In the genomic region with DNA sequence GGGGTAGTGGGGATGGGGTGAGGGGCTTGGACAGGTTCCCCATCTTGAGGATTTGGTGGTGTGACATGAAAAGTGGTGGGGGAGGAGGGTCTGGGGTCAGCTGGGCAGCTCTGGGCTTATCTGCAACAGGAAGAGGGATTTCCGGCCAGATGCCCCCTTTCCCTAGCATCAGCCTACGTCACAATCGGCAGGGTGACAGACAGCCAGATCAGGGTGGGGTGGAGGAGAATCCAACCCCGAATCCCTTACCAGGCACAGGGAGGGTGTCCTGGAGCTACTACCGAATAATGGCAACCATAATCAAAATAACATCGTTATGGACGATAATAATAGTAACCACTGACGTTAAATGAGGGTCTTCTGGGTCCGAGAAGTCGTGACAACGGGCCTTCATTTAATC, we compare ENCODE assay signal across 31 mouse cellular contexts. TPM values are rescaled to one million over a fixed set of nuclear protein-coding genes. Genes with fewer than 3 reads are reported as not detected.
A peak's percentile ranks its signal among the peaks of the same experiment; 100 is the strongest.
DNase-seq lines count a peak whose midpoint lies in the region; ATAC-seq and TF ChIP-seq lines count a peak whose summit lies in the region.
"Had no signal": no experiment of that assay in that cellular context is flagged by ENCODE, and none has a peak within 500 bp of the region (broad histone marks: within the 10 kb centered on the region; RNA-seq: fewer than 3 reads in every experiment).

No protein-coding gene starts in this region.

- peaks cover 52% of the 10 kb centered on the region for H3K27me3 ChIP-seq in heart, embryonic 10.5 days (ENCODE audit: insufficient read depth, poor library complexity, severe bottlenecking)
- peaks cover 73% of the 10 kb centered on the region for H3K27me3 ChIP-seq in hindbrain, embryonic 10.5 days (ENCODE audit: insufficient read depth, poor library complexity, severe bottlenecking)
- H3K27me3 ChIP-seq in hindbrain, embryonic 12.5 days: peaks cover 74% of the 10 kb centered on the region
- H3K27me3 ChIP-seq in testis, adult 2 months (ENCODE audit: control insufficient read depth, insufficient read depth, low read length): no peaks in the 10 kb centered on the region
- H3K27me3 ChIP-seq in kidney, embryonic 15.5 days: peaks cover 53% of the 10 kb centered on the region

- no peak for TF ChIP-seq POLR2A in testis, adult 2 months (IDR thresholded peaks at IDR 0.05; ENCODE audit: control insufficient read depth, low read depth, low read length)

- no peak for TF ChIP-seq CTCF in testis, adult 2 months (IDR thresholded peaks at IDR 0.05; ENCODE audit: control insufficient read depth, insufficient read depth, insufficient replicate concordance, low read depth, low read length)

- DNase-seq in heart, embryonic 10.5 days (ENCODE audit: low spot score): peak; percentile 83
- no peak for DNase-seq in heart, adult 8-10 months (ENCODE audit: low spot score)
- no peak for DNase-seq in hindbrain, embryonic 10.5 days (ENCODE audit: low spot score)
- DNase-seq in testis, postnatal 10 days (ENCODE audit: low spot score): no peak
- DNase-seq: adrenal gland, postnatal 14 days; cerebellum, adult 8-10 months; cerebellum, postnatal 36 days; gastrocnemius, postnatal 36 days; kidney, adult 18-20 months; lung, postnatal 36 days had no signal

- H3K4me1 ChIP-seq in heart, embryonic 10.5 days: peaks cover 43% of the 10 kb centered on the region
- H3K4me1 ChIP-seq in hindbrain, embryonic 10.5 days (replicated peaks): peaks cover 26% of the 10 kb centered on the region
- H3K4me1 ChIP-seq in hindbrain, embryonic 12.5 days: peaks cover 9% of the 10 kb centered on the region
- H3K4me1 ChIP-seq in testis, adult 2 months (ENCODE audit: control insufficient read depth, insufficient read depth, low read length): peaks cover 13% of the 10 kb centered on the region
- peaks cover 30% of the 10 kb centered on the region for H3K4me1 ChIP-seq in kidney, embryonic 15.5 days

- peak overlapping the region; percentile 56; the same call in 1 of the 2 replicates for H3K27ac ChIP-seq in heart, embryonic 10.5 days
- H3K27ac ChIP-seq in hindbrain, embryonic 10.5 days: no peak overlapping the region
- no peak overlapping the region for H3K27ac ChIP-seq in hindbrain, embryonic 12.5 days
- no peak overlapping the region for H3K27ac ChIP-seq in testis, adult 2 months (ENCODE audit: control insufficient read depth, insufficient read depth, low read depth, low read length)
- no peak overlapping the region for H3K27ac ChIP-seq in kidney, embryonic 15.5 days
- H3K27ac ChIP-seq: hindbrain, embryonic 14.5 days; kidney, postnatal 0 days; left cerebral cortex, adult 2 months; liver, embryonic 14.5 days; lung, embryonic 15.5 days; stomach, postnatal 0 days had no signal

- H3K9ac ChIP-seq in hindbrain, embryonic 12.5 days: no peak overlapping the region
- H3K9ac ChIP-seq in kidney, embryonic 15.5 days: no peak overlapping the region
- H3K9ac ChIP-seq: hindbrain, embryonic 14.5 days; liver, embryonic 14.5 days; lung, embryonic 15.5 days had no signal

- no peak for ATAC-seq in hindbrain, embryonic 12.5 days (ENCODE audit: low FRiP score)
- ATAC-seq in kidney, embryonic 15.5 days (replicated peaks; ENCODE audit: low FRiP score): no peak
- ATAC-seq: CD4-positive, CD25-positive, alpha-beta regulatory T cell, adult 4 months; inflammation-experienced regulatory T-cells, adult 6 months had no signal

- 18% methylated on average over 11 of the region's 11 CpGs for WGBS in heart, embryonic 10.5 days
- WGBS in hindbrain, embryonic 10.5 days: 29% methylated on average over 11 of the region's 11 CpGs
- WGBS in hindbrain, embryonic 12.5 days: 30% methylated on average over 11 of the region's 11 CpGs
- WGBS in kidney, embryonic 15.5 days: 24% methylated on average over 11 of the region's 11 CpGs

- H3K4me2 ChIP-seq in hindbrain, embryonic 12.5 days (replicated peaks): no peak overlapping the region
- no peak overlapping the region for H3K4me2 ChIP-seq in kidney, embryonic 15.5 days
- H3K4me2 ChIP-seq: hindbrain, embryonic 14.5 days; lung, embryonic 15.5 days had no signal

- H3K9me3 ChIP-seq in heart, embryonic 10.5 days: no peaks in the 10 kb centered on the region
- no peaks in the 10 kb centered on the region for H3K9me3 ChIP-seq in hindbrain, embryonic 10.5 days
- no peaks in the 10 kb centered on the region for H3K9me3 ChIP-seq in hindbrain, embryonic 12.5 days (replicated peaks)
- H3K9me3 ChIP-seq in kidney, embryonic 15.5 days (replicated peaks): no peaks in the 10 kb centered on the region
- H3K9me3 ChIP-seq: lung, embryonic 15.5 days had no signal

- H3K4me3 ChIP-seq in heart, embryonic 10.5 days: peak overlapping the region; percentile 53
- peak overlapping the region; percentile 4; the same call in 1 of the 2 replicates for H3K4me3 ChIP-seq in hindbrain, embryonic 10.5 days
- H3K4me3 ChIP-seq in hindbrain, embryonic 12.5 days: no peak overlapping the region
- peak overlapping the region; percentile 82 for H3K4me3 ChIP-seq in testis, adult 2 months (ENCODE audit: control insufficient read depth, low read depth, low read length)
- H3K4me3 ChIP-seq in kidney, embryonic 15.5 days (replicated peaks): no peak overlapping the region
- H3K4me3 ChIP-seq: left cerebral cortex, adult 2 months; lung, embryonic 15.5 days had no signal

- peaks cover 18% of the 10 kb centered on the region for H3K36me3 ChIP-seq in heart, embryonic 10.5 days
- peaks cover 16% of the 10 kb centered on the region for H3K36me3 ChIP-seq in hindbrain, embryonic 10.5 days
- peaks cover 15% of the 10 kb centered on the region for H3K36me3 ChIP-seq in hindbrain, embryonic 12.5 days
- H3K36me3 ChIP-seq in testis, adult 2 months (ENCODE audit: control insufficient read depth, insufficient read depth, low read length): no peaks in the 10 kb centered on the region
- peaks cover 14% of the 10 kb centered on the region for H3K36me3 ChIP-seq in kidney, embryonic 15.5 days

RNA-seq across cellular contexts. Expression of a gene that starts 0.7 kb away (rescaled TPM):
- 5.5 and 5.9 TPM in 2 replicates for polyA plus RNA-seq in heart, embryonic 10.5 days (2016; fragmentation: Nextera tagmentation; extraction: Ambion mirVana)
- not detected for total RNA-seq in heart, adult 8-10 months (2022)
- 0.14 TPM in 1 of 2 replicates, not detected in the other for polyA plus RNA-seq in hindbrain, embryonic 10.5 days (2016; fragmentation: Nextera tagmentation; extraction: Ambion mirVana)
- polyA plus RNA-seq in hindbrain, embryonic 12.5 days (2016; fragmentation: Nextera tagmentation; extraction: Ambion mirVana): not detected in 2 replicates
- polyA plus RNA-seq in testis, adult 2 months (2012; rRNA removed): 7.9 and 8.4 TPM in 2 replicates
- polyA plus RNA-seq in kidney, embryonic 15.5 days (2015; fragmentation: Nextera tagmentation; extraction: Ambion mirVana): not detected in 2 replicates
- total RNA-seq: adrenal gland, postnatal 14 days; gastrocnemius, adult 18-20 months; gastrocnemius, postnatal 36 days; layer of hippocampus, postnatal 10 days; left cerebral cortex, adult 2 months; left cerebral cortex, postnatal 36 days; midbrain, postnatal 0 days had no signal
- polyA plus RNA-seq: brain, embryonic 14.5 days; CD4-positive, CD25-positive, alpha-beta regulatory T cell, adult 4 months; forebrain, embryonic 11.5 days; heart, postnatal 0 days; inflammation-experienced regulatory T-cells, adult 6 months; kidney, postnatal 0 days; large intestine, adult 2 months; liver, embryonic 14.5 days; lung, embryonic 15.5 days; neural tube, embryonic 14.5 days; stomach, postnatal 0 days; urinary bladder, adult 2 months had no signal

RNA-seq across cellular contexts. Expression of a gene that starts 10.4 kb away (rescaled TPM):
- 1,107 and 1,574 TPM in 2 replicates for polyA plus RNA-seq in heart, embryonic 10.5 days (2016; fragmentation: Nextera tagmentation; extraction: Ambion mirVana)
- 1,000 to 10,000 TPM; 4,392 to 5,023 (median 4,762) TPM for total RNA-seq in heart, adult 8-10 months (2022)
- 810 and 924 TPM in 2 replicates for polyA plus RNA-seq in hindbrain, embryonic 10.5 days (2016; fragmentation: Nextera tagmentation; extraction: Ambion mirVana)
- polyA plus RNA-seq in hindbrain, embryonic 12.5 days (2016; fragmentation: Nextera tagmentation; extraction: Ambion mirVana): 737 and 880 TPM in 2 replicates
- 51.8 and 74.9 TPM in 2 replicates for polyA plus RNA-seq in testis, adult 2 months (2012; rRNA removed)
- polyA plus RNA-seq in kidney, embryonic 15.5 days (2015; fragmentation: Nextera tagmentation; extraction: Ambion mirVana): 1,049 and 1,131 TPM in 2 replicates

RNA-seq across cellular contexts. Expression of a gene that starts 13.7 kb away (rescaled TPM):
- polyA plus RNA-seq in heart, embryonic 10.5 days (2016; fragmentation: Nextera tagmentation; extraction: Ambion mirVana): 111 and 130 TPM in 2 replicates
- total RNA-seq in heart, adult 8-10 months (2022): 10 to 100 TPM; 43.9 to 49.9 (median 44.7) TPM
- polyA plus RNA-seq in hindbrain, embryonic 10.5 days (2016; fragmentation: Nextera tagmentation; extraction: Ambion mirVana): 145 and 175 TPM in 2 replicates
- 153 and 160 TPM in 2 replicates for polyA plus RNA-seq in hindbrain, embryonic 12.5 days (2016; fragmentation: Nextera tagmentation; extraction: Ambion mirVana)
- 27.1 and 33.0 TPM in 2 replicates for polyA plus RNA-seq in testis, adult 2 months (2012; rRNA removed)
- polyA plus RNA-seq in kidney, embryonic 15.5 days (2015; fragmentation: Nextera tagmentation; extraction: Ambion mirVana): 118 and 119 TPM in 2 replicates

RNA-seq across cellular contexts. Expression of a gene that starts 23.7 kb away (rescaled TPM):
- 1.8 and 2.7 TPM in 2 replicates for polyA plus RNA-seq in heart, embryonic 10.5 days (2016; fragmentation: Nextera tagmentation; extraction: Ambion mirVana)
- under 1 TPM in 1 of 4 experiments, not detected in 3; 0.19 TPM for total RNA-seq in heart, adult 8-10 months (2022)
- polyA plus RNA-seq in hindbrain, embryonic 10.5 days (2016; fragmentation: Nextera tagmentation; extraction: Ambion mirVana): 0.52 and 1.2 TPM in 2 replicates
- polyA plus RNA-seq in hindbrain, embryonic 12.5 days (2016; fragmentation: Nextera tagmentation; extraction: Ambion mirVana): 0.21 and 0.35 TPM in 2 replicates
- polyA plus RNA-seq in testis, adult 2 months (2012; rRNA removed): 6.5 TPM in 2 replicates
- polyA plus RNA-seq in kidney, embryonic 15.5 days (2015; fragmentation: Nextera tagmentation; extraction: Ambion mirVana): 3.6 and 5.3 TPM in 2 replicates
- total RNA-seq: gastrocnemius, adult 18-20 months; gastrocnemius, postnatal 36 days had no signal

RNA-seq across cellular contexts. Expression of a gene that starts 28.4 kb away (rescaled TPM):
- 51.3 and 59.8 TPM in 2 replicates for polyA plus RNA-seq in heart, embryonic 10.5 days (2016; fragmentation: Nextera tagmentation; extraction: Ambion mirVana)
- total RNA-seq in heart, adult 8-10 months (2022): 1 to 10 TPM; 3.0 to 7.4 (median 6.0) TPM
- 63.9 and 76.3 TPM in 2 replicates for polyA plus RNA-seq in hindbrain, embryonic 10.5 days (2016; fragmentation: Nextera tagmentation; extraction: Ambion mirVana)
- polyA plus RNA-seq in hindbrain, embryonic 12.5 days (2016; fragmentation: Nextera tagmentation; extraction: Ambion mirVana): 35.4 and 38.4 TPM in 2 replicates
- polyA plus RNA-seq in testis, adult 2 months (2012; rRNA removed): 21.1 and 22.4 TPM in 2 replicates
- 58.0 and 61.1 TPM in 2 replicates for polyA plus RNA-seq in kidney, embryonic 15.5 days (2015; fragmentation: Nextera tagmentation; extraction: Ambion mirVana)

Comparison
In these comparisons a context has a peak if more than half of its experiments do, and no peak if none do; other contexts are left out.
1. H3K4me3 ChIP-seq: peak in heart, embryonic 10.5 days (single experiment), hindbrain, embryonic 10.5 days (single experiment) and testis, adult 2 months (single experiment); none in hindbrain, embryonic 12.5 days (single experiment) and kidney, embryonic 15.5 days (single experiment).